Mouse (Mus musculus) forebrain, embryonic 16.5 days (tissue): ENCODE results near the gene Izumo2. TPM values are rescaled to one million over a fixed set of nuclear protein-coding genes. Genes with fewer than 3 reads are reported as not detected.

Experiments
- ATAC-seq: fragments of 200-750 bp; cut with Nextera tagmentation; 2 replicates; pipeline ENCODE4 v1.8.0; 2017; ENCODE audit warnings: mild to moderate bottlenecking, moderate library complexity
- H3K27ac ChIP-seq: fragments of 300-500 bp; sonication (generic); 2 replicates; pipeline ENCODE4 v1.5.1; 2014; ENCODE audit warnings: low read length, control low read depth
- H3K27me3 ChIP-seq: fragments of 300-500 bp; sonication (generic); replicated peaks from 2 replicates; pipeline ENCODE4 v1.6.1; 2014; ENCODE audit warnings: low read length; ENCODE audit not compliant: control insufficient read depth, insufficient read depth
- H3K36me3 ChIP-seq: fragments of 300-500 bp; sonication (generic); 2 replicates; pipeline ENCODE4 v1.6.1; 2014; ENCODE audit not compliant: control insufficient read depth, insufficient read depth
- H3K4me1 ChIP-seq: fragments of 300-500 bp; sonication (generic); replicated peaks from 2 replicates; pipeline ENCODE4 v1.6.1; 2014; ENCODE audit warnings: low read length; ENCODE audit not compliant: control insufficient read depth, insufficient read depth
- H3K4me2 ChIP-seq: fragments of 300-500 bp; sonication (generic); 2 replicates; pipeline ENCODE4 v1.6.1; 2014; ENCODE audit warnings: mild to moderate bottlenecking, low read length, control low read depth
- H3K4me3 ChIP-seq: fragments of 300-500 bp; sonication (generic); replicated peaks from 2 replicates; pipeline ENCODE4 v1.5.1; 2014; ENCODE audit warnings: mild to moderate bottlenecking, low read length, control low read depth
- H3K9ac ChIP-seq: fragments of 300-500 bp; sonication (generic); replicated peaks from 2 replicates; pipeline ENCODE4 v1.6.1; 2014; ENCODE audit warnings: low read depth, low read length, control low read depth
- H3K9me3 ChIP-seq: fragments of 300-500 bp; sonication (generic); 2 replicates; pipeline ENCODE4 v1.6.1; 2016; ENCODE audit warnings: low read length; ENCODE audit not compliant: control insufficient read depth
- WGBS: fragments of 180-500 bp; shearing (Covaris S2); extraction: QIAGEN DNeasy Blood & Tissue Kit; methylation state at CpG from one replicate; pipeline ENCODE4 v1.1.7; 2014; 5-methylcytosine and 5-hydroxymethylcytosine counted together
- polyA plus RNA-seq: library from polyadenylated mRNA; unstranded; fragments of >200 nt; fragmentation: Nextera tagmentation; extraction: Ambion mirVana; gene quantifications from 2 replicates; pipeline ENCODE4 v1.2.1, GENCODE M21; 2015

Gene Izumo2
- polyA plus RNA-seq, 1 experiment from 2014 or later, result not detected

DNA sequence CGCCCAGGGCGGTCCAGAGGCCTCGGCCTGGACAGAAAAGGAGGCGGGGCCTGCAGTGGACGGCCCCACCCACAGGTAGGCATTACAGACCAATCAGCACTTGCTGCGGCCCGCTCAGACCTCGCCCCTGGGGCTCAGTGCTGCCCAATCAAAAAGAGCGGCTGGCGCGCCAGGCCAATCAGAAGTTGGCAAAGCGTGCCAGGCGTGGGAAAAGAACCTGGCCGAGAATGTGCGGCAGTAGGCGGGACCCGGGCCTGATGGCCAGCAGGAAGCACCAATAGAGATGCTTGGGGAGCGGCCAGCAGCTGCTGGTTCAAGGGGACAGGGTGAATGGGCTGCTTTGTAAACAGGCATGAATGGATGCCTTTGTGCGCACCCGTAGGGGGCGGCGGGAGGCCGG lies 37.7 kb upstream of the Izumo2 start, which contains the start of gene Myh14:
Gene Myh14, minus strand, starts transcription at position 41 of the 400 bp plus-strand sequence.
- H3K36me3 ChIP-seq, result no peaks in the 10 kb centered on the region
- H3K27me3 ChIP-seq, result peaks cover 5% of the 10 kb centered on the region
- WGBS, result under 1% methylated on average over 23 of the region's 23 CpGs
- no peak within 1 kb of the TSS for H3K27ac ChIP-seq
- peak within 1 kb of the TSS; percentile 35 for H3K4me3 ChIP-seq
- peaks cover 9% of the 10 kb centered on the region for H3K4me1 ChIP-seq
- 0 out of 2 replicates have a peak, but pooled peaks cover 2% of the 10 kb centered on the region for H3K9me3 ChIP-seq
- peak; percentile 98 for ATAC-seq
- peak within 1 kb of the TSS; percentile 56 for H3K4me2 ChIP-seq
- 0 out of 2 replicates have a peak within 1 kb of the TSS, but pooled peaks have one; percentile 15 for H3K9ac ChIP-seq

DNA sequence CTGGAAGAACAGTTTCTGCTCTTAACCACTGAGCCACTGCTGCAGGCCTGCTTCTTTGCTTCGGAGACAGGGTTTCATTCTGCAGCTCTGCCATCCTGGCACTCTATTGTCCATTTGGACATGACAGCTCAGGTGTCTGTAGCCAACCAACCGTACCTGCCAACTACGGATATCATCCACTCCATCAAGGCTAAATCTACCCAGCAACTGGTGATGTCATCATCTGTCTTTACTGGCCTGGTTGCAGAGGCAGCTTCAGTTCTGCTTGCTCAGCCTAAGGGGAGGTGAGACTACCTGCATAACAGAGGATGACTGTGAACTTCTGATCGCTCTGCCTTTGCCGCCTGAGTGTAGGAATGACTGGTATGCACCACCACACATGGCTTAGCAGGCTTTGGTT lies 36.3 kb upstream of the Izumo2 start:
- peaks cover 5% of the 10 kb centered on the region for H3K27me3 ChIP-seq
- 71% methylated on average over 5 of the region's 5 CpGs for WGBS
- H3K36me3 ChIP-seq, result no peaks in the 10 kb centered on the region
- H3K4me2 ChIP-seq, result no peak overlapping the region
- no peak overlapping the region for H3K27ac ChIP-seq
- peaks cover 11% of the 10 kb centered on the region for H3K4me1 ChIP-seq
- no peaks in the 10 kb centered on the region for H3K9me3 ChIP-seq
- H3K9ac ChIP-seq, result no peak overlapping the region
- no peak overlapping the region for H3K4me3 ChIP-seq
- no peak for ATAC-seq

DNA sequence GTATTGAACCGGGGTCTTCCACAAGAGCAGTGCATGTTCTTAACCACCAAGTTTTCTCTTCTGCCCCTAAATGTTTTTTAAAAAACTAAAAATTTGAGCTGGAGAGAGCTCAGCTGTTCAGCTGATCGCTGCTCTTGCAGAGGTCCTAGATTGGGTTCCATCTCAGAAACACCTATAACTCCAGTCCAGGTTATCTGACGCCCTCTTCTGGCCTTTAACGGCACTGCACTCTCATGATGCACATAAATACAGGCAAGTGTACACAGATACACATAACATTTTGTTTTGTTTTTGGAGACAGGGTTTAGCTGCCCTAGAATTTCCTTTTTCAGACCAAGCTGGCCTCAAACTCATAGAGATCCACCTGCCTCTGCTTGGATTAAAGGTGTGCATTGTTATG lies 34.0 kb upstream of the Izumo2 start:
- peaks cover 11% of the 10 kb centered on the region for H3K4me1 ChIP-seq
- no peak overlapping the region for H3K4me3 ChIP-seq
- no peaks in the 10 kb centered on the region for H3K9me3 ChIP-seq
- no peak overlapping the region for H3K4me2 ChIP-seq
- H3K27me3 ChIP-seq, result no peaks in the 10 kb centered on the region; the same call in 1 of the 2 replicates
- no peaks in the 10 kb centered on the region for H3K36me3 ChIP-seq
- no peak overlapping the region for H3K9ac ChIP-seq
- H3K27ac ChIP-seq, result no peak overlapping the region
- ATAC-seq, result no peak
- 80% methylated on average over 4 of the region's 4 CpGs for WGBS

GRCm38 (mm10) chr7:44675171-44675570 lies 33.4 kb upstream of the Izumo2 start:
- Histone ChIP-seq H3K27me3 (no peaks in the 10 kb centered on the region; the same call in 1 of the 2 replicates), H3K36me3 (no peaks in the 10 kb centered on the region), H3K4me3 (no peak overlapping the region), H3K27ac (no peak overlapping the region), H3K4me2 (no peak overlapping the region), H3K9me3 (no peaks in the 10 kb centered on the region), H3K4me1 (peaks cover 11% of the 10 kb centered on the region), H3K9ac (no peak overlapping the region)
- ATAC-seq, result no peak
- 50% methylated on average over 6 of the region's 6 CpGs for WGBS

DNA sequence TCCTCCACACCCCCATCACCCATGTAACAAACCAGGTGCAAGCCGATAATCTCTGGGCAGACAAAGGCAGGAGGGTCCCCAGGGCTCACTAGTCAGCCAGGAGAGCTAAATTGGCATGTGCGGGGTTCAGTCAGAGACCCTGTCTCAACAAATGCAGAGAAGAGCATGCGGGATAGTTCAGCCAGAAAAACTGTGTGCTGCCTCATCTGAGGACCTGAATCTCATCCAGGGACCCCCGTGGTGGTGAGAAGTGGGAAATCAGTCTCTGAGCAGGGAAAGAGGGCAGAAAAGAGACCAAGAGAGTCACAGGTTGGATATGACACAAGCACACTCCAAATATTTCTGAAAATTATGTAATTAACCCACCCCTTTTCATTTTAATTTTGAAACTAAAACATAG lies 32.4 kb upstream of the Izumo2 start:
- H3K27ac ChIP-seq, result no peak overlapping the region
- H3K9ac ChIP-seq, result no peak overlapping the region
- WGBS, result 43% methylated on average over 4 of the region's 4 CpGs
- H3K4me1 ChIP-seq, result peaks cover 4% of the 10 kb centered on the region
- no peaks in the 10 kb centered on the region for H3K27me3 ChIP-seq
- H3K4me2 ChIP-seq, result no peak overlapping the region
- no peak for ATAC-seq
- no peaks in the 10 kb centered on the region for H3K36me3 ChIP-seq
- no peak overlapping the region for H3K4me3 ChIP-seq
- no peaks in the 10 kb centered on the region for H3K9me3 ChIP-seq

DNA sequence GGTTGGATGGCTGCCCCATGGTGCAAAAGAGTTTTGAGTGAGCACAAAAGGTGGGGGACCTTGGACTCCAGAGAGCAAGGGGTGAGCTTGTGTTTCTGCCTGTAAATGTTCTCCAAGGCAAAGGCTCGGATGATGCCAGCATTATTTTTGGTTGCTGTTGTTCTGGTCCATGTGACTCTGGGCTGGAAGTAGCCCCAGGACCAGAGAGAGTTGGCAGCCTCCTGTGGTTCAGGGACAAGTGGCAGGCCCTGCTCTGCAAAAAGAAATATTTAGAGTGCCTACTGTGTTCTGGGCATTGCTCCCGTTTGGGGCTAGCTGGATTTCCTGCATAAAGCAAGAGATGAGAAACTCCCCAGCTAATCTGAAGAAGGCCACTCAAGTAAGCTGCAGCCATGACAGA lies 31.9 kb upstream of the Izumo2 start:
- Histone ChIP-seq H3K4me1 (peaks cover 2% of the 10 kb centered on the region; the same call in 1 of the 2 replicates), H3K4me2 (no peak overlapping the region), H3K27me3 (no peaks in the 10 kb centered on the region), H3K4me3 (no peak overlapping the region), H3K9me3 (no peaks in the 10 kb centered on the region), H3K36me3 (no peaks in the 10 kb centered on the region), H3K9ac (no peak overlapping the region), H3K27ac (no peak overlapping the region)
- ATAC-seq, result peak; percentile 72
- 29% methylated on average over 2 of the region's 2 CpGs for WGBS

- 86% methylated on average over 8 of the region's 8 CpGs for WGBS
- no peak for ATAC-seq
These were observed 24.9 kb upstream of the Izumo2 start for GRCm38 (mm10) chr7:44683656-44684055.

GRCm38 (mm10) chr7:44685531-44686402 lies 22.8 kb upstream of the Izumo2 start:
- no peaks in the 10 kb centered on the region for H3K27me3 ChIP-seq
- H3K4me2 ChIP-seq, result no peak overlapping the region
- no peaks in the 10 kb centered on the region; the same call in 1 of the 2 replicates for H3K4me1 ChIP-seq
- WGBS, result 39% methylated on average over 16 of the region's 17 CpGs
- H3K9me3 ChIP-seq, result no peaks in the 10 kb centered on the region
- H3K9ac ChIP-seq, result no peak overlapping the region; the same call in 1 of the 2 replicates
- no peak overlapping the region for H3K27ac ChIP-seq
- H3K4me3 ChIP-seq, result no peak overlapping the region
- ATAC-seq, result peak; percentile 74
- no peaks in the 10 kb centered on the region for H3K36me3 ChIP-seq

More at GRCm38 (mm10) chr7:44683656-44684055, 24.9 kb upstream of the Izumo2 start:
- no peak overlapping the region for H3K27ac ChIP-seq
- no peak overlapping the region for H3K9ac ChIP-seq
- no peaks in the 10 kb centered on the region for H3K36me3 ChIP-seq
- H3K4me2 ChIP-seq, result no peak overlapping the region
- no peak overlapping the region for H3K4me3 ChIP-seq
- H3K4me1 ChIP-seq, result no peaks in the 10 kb centered on the region; the same call in 1 of the 2 replicates
- no peaks in the 10 kb centered on the region for H3K9me3 ChIP-seq
- H3K27me3 ChIP-seq, result no peaks in the 10 kb centered on the region

DNA sequence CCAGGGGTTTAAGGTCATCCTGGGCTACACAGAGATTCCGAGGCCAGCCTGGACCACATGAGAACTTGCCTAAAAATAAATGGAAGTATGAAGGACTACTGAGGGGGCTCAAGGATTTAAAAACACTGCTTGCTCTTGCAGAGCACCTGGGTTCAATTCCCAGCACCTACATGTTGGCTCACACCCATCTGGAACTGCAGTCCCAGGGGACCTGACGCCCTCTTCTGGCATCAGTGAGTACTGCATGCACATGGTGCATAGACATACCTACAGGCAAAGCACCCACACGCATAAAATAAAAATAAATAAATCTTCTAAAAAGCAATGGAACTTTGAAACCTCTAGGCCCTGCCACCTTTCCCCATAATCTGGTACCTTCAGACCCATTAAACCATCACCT lies 19.7 kb upstream of the Izumo2 start:
- H3K27ac ChIP-seq, result no peak overlapping the region
- H3K36me3 ChIP-seq, result no peaks in the 10 kb centered on the region
- ATAC-seq, result no peak
- H3K4me1 ChIP-seq, result no peaks in the 10 kb centered on the region; the same call in 1 of the 2 replicates
- no peak overlapping the region for H3K4me2 ChIP-seq
- no peak overlapping the region for H3K4me3 ChIP-seq
- no peaks in the 10 kb centered on the region for H3K9me3 ChIP-seq
- WGBS, result 75% methylated on average over 3 of the region's 3 CpGs
- H3K9ac ChIP-seq, result no peak overlapping the region
- no peaks in the 10 kb centered on the region for H3K27me3 ChIP-seq
